Mouse (Mus musculus): ENCODE data around the gene Vax2.

DNA sequence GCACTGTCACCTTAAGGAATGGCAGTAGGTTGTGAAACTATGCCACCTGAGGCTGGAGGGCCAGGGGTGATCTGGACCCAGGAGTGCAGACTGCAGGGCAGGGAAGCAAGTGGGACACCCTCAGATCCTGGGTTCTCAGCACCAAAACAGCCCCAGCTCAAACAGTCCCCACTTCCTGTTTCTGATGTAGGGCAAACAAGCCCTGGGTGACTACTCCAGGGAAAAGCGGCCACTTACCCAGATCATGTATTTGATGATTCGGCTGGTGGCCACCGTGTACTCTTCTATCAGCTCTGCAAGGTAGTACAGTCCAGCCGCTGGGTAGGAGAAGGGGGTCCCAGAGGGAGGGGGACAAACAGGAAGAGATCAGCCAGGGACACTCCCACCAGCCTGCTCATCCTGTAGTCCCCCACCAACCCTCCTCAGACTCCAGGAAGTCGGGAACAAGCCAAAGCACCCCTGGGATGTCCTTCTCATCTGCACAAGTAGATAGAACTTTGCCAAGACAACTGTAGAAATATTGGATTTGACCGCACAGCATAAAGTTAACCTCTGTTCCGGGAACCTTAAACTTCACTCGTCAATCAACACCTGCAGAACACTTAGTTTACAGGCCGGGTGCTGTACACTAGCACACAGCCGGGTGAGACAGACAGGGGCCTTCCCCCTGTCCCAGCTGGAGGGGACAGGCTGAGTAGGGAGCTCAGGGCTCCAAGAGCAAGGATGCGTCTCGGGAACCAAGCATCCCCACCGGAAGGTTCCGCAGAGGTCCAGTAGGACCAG is 63.9 kb downstream of the Vax2 start:
- no peak for TF ChIP-seq POLR2A (IDR thresholded peaks at IDR 0.05; ENCODE audit: insufficient read depth, low read depth, low read length)
- no peak for TF ChIP-seq CTCF (IDR thresholded peaks at IDR 0.05)

Measured in heart, adult 2 months (tissue).